Mouse (Mus musculus) midbrain, embryonic 10.5 days (tissue): ENCODE results near the gene Rcl1. TPM values are rescaled to one million over a fixed set of nuclear protein-coding genes. Genes with fewer than 3 reads are reported as not detected.

Experiments used
- DNase-seq: peaks from one replicate; pipeline ENCODE4 v3.0.0-alpha.2; 2017; ENCODE audit warnings: low spot score
- H3K27ac ChIP-seq: fragments of 300-500 bp; sonication (generic); replicated peaks from 2 replicates; pipeline ENCODE4 v1.5.1; 2016; ENCODE audit warnings: mild to moderate bottlenecking
- H3K27me3 ChIP-seq: fragments of 300-500 bp; sonication (generic); 2 replicates; pipeline ENCODE4 v1.6.1; 2016; ENCODE audit warnings: low read depth, mild to moderate bottlenecking; ENCODE audit not compliant: poor library complexity, severe bottlenecking
- H3K36me3 ChIP-seq: fragments of 300-500 bp; sonication (generic); 2 replicates; pipeline ENCODE4 v1.6.1; 2016; ENCODE audit warnings: mild to moderate bottlenecking, moderate library complexity
- H3K4me1 ChIP-seq: fragments of 300-500 bp; sonication (generic); 2 replicates; pipeline ENCODE4 v1.6.1; 2016
- H3K4me3 ChIP-seq: fragments of 300-500 bp; sonication (generic); 2 replicates; pipeline ENCODE4 v1.5.1; 2016; ENCODE audit warnings: mild to moderate bottlenecking, moderate library complexity
- H3K9me3 ChIP-seq: fragments of 300-500 bp; sonication (generic); replicated peaks from 2 replicates; pipeline ENCODE4 v1.6.1; 2016; ENCODE audit warnings: mild to moderate bottlenecking
- WGBS: fragments of 180-500 bp; shearing (Covaris S2); methylation state at CpG from one replicate; pipeline ENCODE4 v1.1.7; 2016; 5-methylcytosine and 5-hydroxymethylcytosine counted together
- polyA plus RNA-seq: library from polyadenylated mRNA; unstranded; fragments of >200 nt; fragmentation: Nextera tagmentation; extraction: Ambion mirVana; gene quantifications from 2 replicates; pipeline ENCODE4 v1.2.1, GENCODE M21; 2016

Gene Rcl1
- polyA plus RNA-seq, result 65.3 and 83.0 TPM in 2 replicates

DNA sequence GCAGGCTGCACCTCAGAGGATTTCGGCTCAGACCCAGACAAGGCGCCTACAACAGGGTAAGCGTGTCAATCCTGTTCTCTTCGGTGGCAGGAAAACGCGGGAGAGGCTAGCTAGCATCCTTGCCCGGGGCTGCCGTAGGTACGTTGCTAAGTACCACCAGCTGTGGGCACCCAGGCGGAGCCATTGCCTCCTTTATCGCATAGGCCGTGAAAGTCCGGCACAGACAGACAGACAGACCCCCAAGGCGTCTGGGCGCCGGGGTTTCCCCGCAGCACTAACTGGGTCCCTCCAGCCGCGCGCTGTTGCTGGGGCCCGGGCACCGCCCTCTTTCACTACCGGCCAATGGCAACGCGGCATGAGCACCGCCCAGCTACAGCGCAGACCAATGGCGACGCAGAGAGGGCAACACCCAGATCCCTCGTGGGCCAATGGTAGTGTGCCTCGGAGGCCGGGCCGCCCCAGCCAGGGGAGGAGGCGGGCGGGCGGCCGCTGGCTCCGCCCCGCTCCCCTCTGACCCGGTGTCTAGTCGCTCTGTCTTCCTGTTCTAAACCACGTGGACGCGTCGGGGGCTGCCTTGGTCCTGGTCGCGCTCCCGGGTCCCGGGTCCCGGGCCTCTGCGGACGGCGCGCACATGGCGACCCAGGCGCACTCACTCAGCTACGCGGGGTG is at the start of gene Rcl1:
TSS of gene Rcl1 (plus strand) at position 502 of the 669 bp plus-strand sequence.
- WGBS, result under 1% methylated on average over 53 of the region's 58 CpGs

GRCm38 (mm10) chr19:29052786-29053185 is 48.4 kb upstream of the Rcl1 start:
- H3K27ac ChIP-seq, result no peak overlapping the region
- no peak overlapping the region for H3K4me3 ChIP-seq
- no peaks in the 10 kb centered on the region for H3K27me3 ChIP-seq
- no peaks in the 10 kb centered on the region for H3K9me3 ChIP-seq
- no peak for DNase-seq
- no peaks in the 10 kb centered on the region for H3K36me3 ChIP-seq
- 89% methylated on average over 12 of the region's 12 CpGs for WGBS
- peaks cover 9% of the 10 kb centered on the region for H3K4me1 ChIP-seq

More for the DNA sequence above, at the start of gene Rcl1:
- Histone ChIP-seq H3K4me3 (peak within 1 kb of the TSS; percentile 69), H3K27ac (peak within 1 kb of the TSS; percentile 90), H3K27me3 (peaks cover 10% of the 10 kb centered on the region; the same call in 1 of the 2 replicates), H3K36me3 (peaks cover 7% of the 10 kb centered on the region), H3K9me3 (no peaks in the 10 kb centered on the region), H3K4me1 (peaks cover 23% of the 10 kb centered on the region)
- peak; percentile 98 for DNase-seq

GRCm38 (mm10) chr19:29054594-29054993 is 46.6 kb upstream of the Rcl1 start:
- Histone ChIP-seq H3K9me3 (no peaks in the 10 kb centered on the region), H3K27me3 (no peaks in the 10 kb centered on the region), H3K4me3 (no peak overlapping the region), H3K36me3 (no peaks in the 10 kb centered on the region), H3K27ac (no peak overlapping the region), H3K4me1 (no peaks in the 10 kb centered on the region)
- no peak for DNase-seq
- WGBS, result 83% methylated on average over 6 of the region's 6 CpGs

GRCm38 (mm10) chr19:29055469-29055868 is 45.7 kb upstream of the Rcl1 start:
- Histone ChIP-seq H3K9me3 (no peaks in the 10 kb centered on the region), H3K36me3 (no peaks in the 10 kb centered on the region), H3K27ac (no peak overlapping the region), H3K4me3 (no peak overlapping the region), H3K27me3 (no peaks in the 10 kb centered on the region), H3K4me1 (peaks cover 8% of the 10 kb centered on the region)
- 91% methylated on average over 4 of the region's 4 CpGs for WGBS
- no peak for DNase-seq

- no peak for DNase-seq
- WGBS, result 91% methylated on average over 5 of the region's 5 CpGs
- Histone ChIP-seq H3K9me3 (no peaks in the 10 kb centered on the region), H3K27ac (no peak overlapping the region), H3K36me3 (no peaks in the 10 kb centered on the region), H3K27me3 (no peaks in the 10 kb centered on the region; the same call in 1 of the 2 replicates), H3K4me1 (peaks cover 18% of the 10 kb centered on the region), H3K4me3 (no peak overlapping the region)
Observed at GRCm38 (mm10) chr19:29058741-29059140, 42.4 kb upstream of the Rcl1 start.

- WGBS, result 78% methylated on average over 2 of the region's 2 CpGs
- peaks cover 18% of the 10 kb centered on the region for H3K4me1 ChIP-seq
- no peak overlapping the region for H3K27ac ChIP-seq
- H3K4me3 ChIP-seq, result no peak overlapping the region
- H3K9me3 ChIP-seq, result no peaks in the 10 kb centered on the region
- H3K27me3 ChIP-seq, result no peaks in the 10 kb centered on the region; the same call in 1 of the 2 replicates
- no peak for DNase-seq
- no peaks in the 10 kb centered on the region for H3K36me3 ChIP-seq
Observed at GRCm38 (mm10) chr19:29059688-29060087, 41.5 kb upstream of the Rcl1 start.

- WGBS, result 7% methylated on average over 6 of the region's 6 CpGs
- no peak overlapping the region for H3K4me3 ChIP-seq
- no peaks in the 10 kb centered on the region; the same call in 1 of the 2 replicates for H3K27me3 ChIP-seq
- no peaks in the 10 kb centered on the region for H3K9me3 ChIP-seq
- no peak overlapping the region for H3K27ac ChIP-seq
- peak; percentile 31 for DNase-seq
- H3K4me1 ChIP-seq, result peaks cover 18% of the 10 kb centered on the region
- no peaks in the 10 kb centered on the region for H3K36me3 ChIP-seq
Observed at GRCm38 (mm10) chr19:29060299-29060698, 40.9 kb upstream of the Rcl1 start.

GRCm38 (mm10) chr19:29063009-29063408 is 38.2 kb upstream of the Rcl1 start:
- WGBS, result 86% methylated on average over 5 of the region's 5 CpGs
- Histone ChIP-seq H3K27ac (no peak overlapping the region), H3K27me3 (no peaks in the 10 kb centered on the region; the same call in 1 of the 2 replicates), H3K9me3 (no peaks in the 10 kb centered on the region), H3K4me1 (peaks cover 28% of the 10 kb centered on the region), H3K36me3 (no peaks in the 10 kb centered on the region), H3K4me3 (no peak overlapping the region)
- DNase-seq, result no peak

DNA sequence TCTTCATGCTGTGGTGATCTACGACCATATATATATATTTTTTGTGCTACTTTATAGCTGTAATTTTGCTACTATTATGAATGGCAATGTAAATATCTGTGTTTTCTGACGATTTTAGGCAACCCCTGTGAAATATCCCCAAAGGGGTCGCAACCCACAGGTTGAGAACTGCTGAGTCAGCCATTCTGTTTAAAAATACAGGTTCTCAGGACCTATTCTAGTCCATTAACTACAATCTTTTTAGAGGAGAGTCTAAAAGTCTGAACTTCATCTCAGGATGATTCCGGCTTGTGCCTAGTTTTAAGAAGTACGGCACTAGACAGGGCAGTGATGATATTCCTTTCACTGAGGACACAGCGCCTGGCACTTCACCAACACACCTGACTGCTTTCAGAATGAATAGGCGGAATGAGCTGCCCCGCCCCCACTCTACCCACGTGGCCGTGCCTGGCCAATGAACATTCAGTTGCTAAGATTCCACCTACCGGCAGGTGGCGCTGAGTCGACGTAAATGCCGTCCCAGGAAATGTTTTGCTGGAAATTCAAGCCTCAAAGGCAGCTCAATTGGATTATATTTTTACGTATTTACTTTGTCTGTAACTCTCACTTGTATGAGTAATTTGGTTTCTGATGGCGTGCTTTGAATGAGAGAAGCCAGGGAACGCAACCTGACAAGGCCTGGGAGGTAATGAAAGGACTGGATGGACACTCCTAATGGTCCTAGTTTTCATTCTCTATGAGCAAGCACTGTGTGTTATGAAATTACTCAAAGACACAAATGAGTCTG is 37.4 kb upstream of the Rcl1 start:
- H3K4me1 ChIP-seq, result peaks cover 28% of the 10 kb centered on the region
- peak overlapping the region; percentile 36 for H3K4me3 ChIP-seq
- WGBS, result 19% methylated on average over 18 of the region's 18 CpGs
- DNase-seq, result peak; percentile 88
- H3K27me3 ChIP-seq, result no peaks in the 10 kb centered on the region; the same call in 1 of the 2 replicates
- H3K36me3 ChIP-seq, result no peaks in the 10 kb centered on the region
- H3K27ac ChIP-seq, result peak overlapping the region; percentile 72; the same call in 1 of the 2 replicates
- H3K9me3 ChIP-seq, result no peaks in the 10 kb centered on the region

DNA sequence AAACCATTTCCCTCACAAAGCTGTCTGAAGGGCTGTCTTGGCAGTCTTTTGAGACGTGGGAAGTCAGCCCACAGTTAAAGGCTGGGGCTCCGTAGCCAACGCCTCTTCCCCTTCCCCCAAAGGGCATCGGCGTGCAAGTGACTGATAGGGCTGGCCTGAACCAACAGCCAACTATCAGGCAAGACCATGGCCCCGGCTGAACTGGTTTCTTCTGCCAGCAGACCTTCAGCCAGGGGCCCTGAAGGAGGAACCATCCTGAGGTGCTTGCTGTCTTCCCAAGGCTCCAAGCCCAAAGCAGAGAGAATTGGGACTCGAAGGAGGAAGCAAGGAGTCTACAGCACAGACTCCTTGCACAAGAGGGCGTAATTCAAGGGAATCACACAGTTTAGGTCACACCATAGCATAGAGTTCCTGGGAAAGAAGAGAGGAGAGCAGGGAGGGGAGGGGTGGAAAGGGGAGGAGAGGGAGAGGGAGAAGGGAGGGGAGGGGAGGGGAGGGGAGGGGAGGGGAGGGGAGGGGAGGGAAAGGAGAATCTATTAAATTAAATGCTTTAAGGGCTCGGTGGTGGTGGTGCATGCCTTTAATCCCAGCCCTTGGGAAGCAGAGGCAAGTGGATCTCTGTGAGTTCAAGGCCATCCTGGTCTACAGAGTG is 36.6 kb upstream of the Rcl1 start:
- Histone ChIP-seq H3K36me3 (no peaks in the 10 kb centered on the region), H3K27me3 (no peaks in the 10 kb centered on the region; the same call in 1 of the 2 replicates), H3K4me1 (peaks cover 28% of the 10 kb centered on the region), H3K9me3 (no peaks in the 10 kb centered on the region), H3K27ac (peak overlapping the region; percentile 72), H3K4me3 (no peak overlapping the region)
- WGBS, result 70% methylated on average over 9 of the region's 9 CpGs
- no peak for DNase-seq

GRCm38 (mm10) chr19:29066981-29067471 is 34.1 kb upstream of the Rcl1 start:
- Histone ChIP-seq H3K9me3 (no peaks in the 10 kb centered on the region), H3K4me1 (peaks cover 14% of the 10 kb centered on the region), H3K27me3 (no peaks in the 10 kb centered on the region; the same call in 1 of the 2 replicates), H3K36me3 (no peaks in the 10 kb centered on the region), H3K27ac (peak overlapping the region; percentile 69), H3K4me3 (peak overlapping the region; percentile 42)
- 20% methylated on average over 11 of the region's 11 CpGs for WGBS
- peak; percentile 43 for DNase-seq

GRCm38 (mm10) chr19:29069195-29069594 is 32.0 kb upstream of the Rcl1 start:
- no peak for DNase-seq
- no peak overlapping the region for H3K27ac ChIP-seq
- H3K9me3 ChIP-seq, result no peaks in the 10 kb centered on the region
- no peak overlapping the region for H3K4me3 ChIP-seq
- peaks cover 9% of the 10 kb centered on the region for H3K4me1 ChIP-seq
- WGBS, result 81% methylated on average over 5 of the region's 5 CpGs
- no peaks in the 10 kb centered on the region for H3K36me3 ChIP-seq
- H3K27me3 ChIP-seq, result no peaks in the 10 kb centered on the region
